Mouse (Mus musculus) frontal cortex, postnatal 25 days (tissue): ENCODE measurements around the gene Tet3.
A peak's percentile ranks its signal among the peaks of the same experiment; 100 is the strongest.

Experiments
- DNase-seq, 2 experiments: peaks; one replicate each; pipeline ENCODE4 v3.0.0; 2022; ENCODE audit warnings: low spot score in 2 of 2

The Tet3 gene

GRCm38 (mm10) chr6:83459034-83459644 is at the start of gene Tet3:
Gene Tet3 (minus strand): TSS chr6:83459084.
- DNase-seq: no peak

GRCm38 (mm10) chr6:83507168-83507546 is 48.3 kb upstream of the Tet3 start:
- DNase-seq: no peak

- peak; percentile 90 to 95 for DNase-seq
These were observed 47.6 kb upstream of the Tet3 start, which contains the start of gene Dguok for GRCm38 (mm10) chr6:83506258-83507167. Gene Dguok (minus strand): TSS chr6:83506969.

GRCm38 (mm10) chr6:83505554-83505953 is 46.7 kb upstream of the Tet3 start:
- no peak for DNase-seq

GRCm38 (mm10) chr6:83503361-83503760 is 44.5 kb upstream of the Tet3 start:
- no peak for DNase-seq

GRCm38 (mm10) chr6:83502656-83503055 is 43.8 kb upstream of the Tet3 start:
- DNase-seq: peak; percentile 17 to 43

GRCm38 (mm10) chr6:83501524-83502310 is 42.8 kb upstream of the Tet3 start:
- no peak for DNase-seq

- DNase-seq: no peak
These were observed 41.6 kb upstream of the Tet3 start for GRCm38 (mm10) chr6:83500462-83500861.

GRCm38 (mm10) chr6:83499078-83499477 is 40.2 kb upstream of the Tet3 start:
- DNase-seq: no peak

GRCm38 (mm10) chr6:83496753-83497710 is 38.1 kb upstream of the Tet3 start:
- no peak for DNase-seq

- DNase-seq: no peak
These were observed 37.3 kb upstream of the Tet3 start for GRCm38 (mm10) chr6:83496009-83496752.

- no peak for DNase-seq
These were observed 31.7 kb upstream of the Tet3 start for GRCm38 (mm10) chr6:83490622-83491021.

GRCm38 (mm10) chr6:83488200-83488599 is 29.3 kb upstream of the Tet3 start:
- DNase-seq: no peak

GRCm38 (mm10) chr6:83487298-83487697 is 28.4 kb upstream of the Tet3 start:
- DNase-seq: no peak

- DNase-seq: no peak
These were observed 27.0 kb upstream of the Tet3 start for GRCm38 (mm10) chr6:83485854-83486253.

- DNase-seq: no peak
These were observed 24.9 kb upstream of the Tet3 start for GRCm38 (mm10) chr6:83483776-83484175.

GRCm38 (mm10) chr6:83482418-83483085 is 23.7 kb upstream of the Tet3 start:
- DNase-seq: no peak

- DNase-seq: no peak
These were observed 21.3 kb upstream of the Tet3 start for GRCm38 (mm10) chr6:83480019-83480655.

- DNase-seq: no peak
These were observed 20.3 kb upstream of the Tet3 start for GRCm38 (mm10) chr6:83479193-83479592.
